Mouse (Mus musculus): ENCODE measurements around the gene Ugt2a3. TPM values are rescaled to one million over a fixed set of nuclear protein-coding genes. Genes with fewer than 3 reads are reported as not detected.

The Ugt2a3 gene
- not detected for polyA plus RNA-seq (2017; shearing (Covaris generic))

DNA sequence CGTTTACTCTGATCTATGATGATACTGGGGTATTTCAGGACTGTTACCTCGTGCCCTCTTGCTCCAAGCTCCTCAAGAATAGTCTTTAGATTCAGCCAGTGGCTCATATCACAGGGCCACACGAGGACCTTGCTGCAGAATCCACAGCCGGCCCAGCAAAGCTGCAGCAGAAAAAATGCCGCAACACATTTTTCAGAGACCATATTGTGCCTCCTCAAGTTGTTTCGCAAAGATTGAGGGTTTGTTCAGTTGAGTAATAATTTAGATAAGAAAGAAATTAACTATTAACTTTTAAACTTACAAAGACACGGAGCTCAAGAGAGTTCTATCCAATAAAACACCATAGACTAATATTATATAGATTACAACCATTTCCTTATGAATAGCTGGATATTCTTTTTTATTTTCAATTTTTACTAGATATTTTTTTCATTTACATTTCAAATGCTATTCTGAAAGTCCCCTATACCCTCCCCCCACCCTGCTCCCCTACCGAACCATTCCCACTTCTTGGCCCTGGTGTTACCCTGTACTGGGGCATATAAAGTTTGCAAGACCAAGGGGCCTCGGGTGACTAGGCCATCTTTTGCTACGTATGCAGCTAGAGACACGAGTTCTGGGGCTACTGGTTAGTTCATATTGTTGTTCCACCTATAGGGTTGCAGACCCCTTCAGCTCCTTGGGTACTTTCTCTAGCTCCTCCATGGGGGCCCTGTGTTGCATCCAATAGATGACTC, at the start of gene Ugt2a3:
Ugt2a3 (minus strand) TSS at position 235 of the 737 bp plus-strand sequence.

Other genes with a start within 250 kb of the Ugt2a3 start
- gene Ugt2b36, start 244.6 kb downstream of the Ugt2a3 start, polyA plus RNA-seq (2017; shearing (Covaris generic)), result not detected
- gene Ugt2b5, start 196.9 kb downstream of the Ugt2a3 start, polyA plus RNA-seq (2017; shearing (Covaris generic)), result not detected
- 0.12 TPM for gene Ugt2b37, start 82.4 kb downstream of the Ugt2a3 start, polyA plus RNA-seq (2017; shearing (Covaris generic))
- not detected for gene Ugt2b38, start 87.0 kb upstream of the Ugt2a3 start, polyA plus RNA-seq (2017; shearing (Covaris generic))
- gene Ugt2a2, start 145.1 kb upstream of the Ugt2a3 start, polyA plus RNA-seq (2017; shearing (Covaris generic)), result not detected
- gene Gm43638, start 149.6 kb upstream of the Ugt2a3 start, polyA plus RNA-seq (2017; shearing (Covaris generic)), result not detected
- not detected for gene Ugt2a1, start 153.7 kb upstream of the Ugt2a3 start, polyA plus RNA-seq (2017; shearing (Covaris generic))
- gene Sult1b1, start 201.0 kb upstream of the Ugt2a3 start, polyA plus RNA-seq (2017; shearing (Covaris generic)), result not detected
- 0.12 TPM for gene Sult1d1, start 231.8 kb upstream of the Ugt2a3 start, polyA plus RNA-seq (2017; shearing (Covaris generic))